Mouse (Mus musculus): ENCODE measurements around the gene Abca1.

DNA sequence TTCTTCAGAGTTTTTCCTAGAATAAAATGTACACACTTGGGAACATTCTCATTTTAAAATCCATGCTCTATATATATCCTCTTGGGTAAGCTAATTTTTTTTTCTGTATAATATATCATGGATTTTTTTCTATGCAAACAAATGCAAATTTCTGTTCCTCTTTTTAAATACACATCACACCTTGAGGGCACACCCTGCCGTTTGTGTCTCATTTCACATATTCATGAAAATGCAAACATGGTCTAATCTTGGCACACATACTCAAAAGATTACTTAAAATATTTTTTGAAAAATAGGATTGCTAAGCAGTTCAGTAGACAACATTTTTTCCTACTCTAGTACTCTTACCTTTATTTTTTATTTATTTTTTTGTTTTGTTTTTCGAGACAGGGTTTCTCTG lies 10.7 kb upstream of the Abca1 start:
- TF ChIP-seq CTCF (conservative IDR thresholded peaks at IDR 0.05; ENCODE audit: low read length) (no peak), POU5F1 (IDR thresholded peaks at IDR 0.05; ENCODE audit: borderline replicate concordance, low read length) (no peak), NANOG (IDR thresholded peaks at IDR 0.05; ENCODE audit: borderline replicate concordance, low read length) (no peak)

Measured in E14TG2a.4 (cell line).